Mouse (Mus musculus) G1E (cell line): ENCODE measurements around the gene Tnik. TPM values are rescaled to one million over a fixed set of nuclear protein-coding genes. Genes with fewer than 3 reads are reported as not detected.

Experiments
- ATAC-seq: 2 replicates; pipeline ENCODE4 v1.8.0; 2016; ENCODE audit warnings: mild to moderate bottlenecking; ENCODE audit not compliant: insufficient number of reproducible peaks, poor library complexity, low FRiP score, severe bottlenecking; ENCODE audit errors: extremely low read depth
- DNase-seq: peaks from one replicate; pipeline ENCODE4 v3.0.0; 2012; ENCODE audit warnings: low spot score
- H3K27me3 ChIP-seq: 2 replicates; pipeline ENCODE4 v1.6.1; 2012; ENCODE audit warnings: mild to moderate bottlenecking, low read length, inconsistent platforms; ENCODE audit not compliant: insufficient read depth
- H3K36me3 ChIP-seq: replicated peaks from 2 replicates; pipeline ENCODE3; 2012; ENCODE audit warnings: mild to moderate bottlenecking, inconsistent platforms
- H3K4me1 ChIP-seq: 2 replicates; pipeline ENCODE4 v1.6.1; 2012; ENCODE audit warnings: low read depth, low read length, inconsistent platforms, mixed read lengths; ENCODE audit not compliant: insufficient read depth
- H3K4me3 ChIP-seq: 2 replicates; pipeline ENCODE4 v1.5.1; 2012; ENCODE audit warnings: low read depth, mild to moderate bottlenecking, inconsistent platforms, low read length, moderate library complexity, mixed read lengths
- H3K9me3 ChIP-seq: replicated peaks from 2 replicates; pipeline ENCODE4 v1.6.1; 2012; ENCODE audit warnings: inconsistent platforms
- CTCF ChIP-seq: IDR thresholded peaks from 2 replicates; pipeline ENCODE4 v1.5.1; 2012; ENCODE audit warnings: low read depth, low read length, inconsistent platforms, mixed read lengths
- GATA1 ChIP-seq: IDR thresholded peaks from 2 replicates; pipeline ENCODE4 v1.6.1; 2012; ENCODE audit warnings: borderline replicate concordance, low read length, inconsistent platforms, mixed read lengths
- GATA2 ChIP-seq: IDR thresholded peaks from 2 replicates; pipeline ENCODE4 v1.6.1; 2012; ENCODE audit warnings: low read depth, low read length, inconsistent platforms, borderline replicate concordance
- POLR2AphosphoS5 ChIP-seq: IDR thresholded peaks from 2 replicates; pipeline ENCODE4 v1.6.1; 2012; ENCODE audit warnings: low read depth, low read length, inconsistent platforms; ENCODE audit not compliant: insufficient replicate concordance
- TAL1 ChIP-seq: conservative IDR thresholded peaks from 2 replicates; pipeline ENCODE4 v1.6.1; 2012; ENCODE audit warnings: low read depth, low read length, inconsistent platforms, mixed read lengths
- polyA plus RNA-seq: library from polyadenylated mRNA; stranded (reverse); fragments of >175 nt; gene quantifications from 2 replicates; pipeline ENCODE4 v1.2.3, GENCODE M21; 2012
- total RNA-seq, 2 experiments: library from RNA; stranded (forward) in 1 of 2; stranded (reverse) in 1 of 2; fragments of 200-1000 nt in 1 of 2; fragments of >200 nt in 1 of 2; fragmentation: Nextera tagmentation in 1 of 2; gene quantifications; 2 replicates each; pipeline ENCODE4 v1.2.3; 2014 to 2017

The Tnik gene
- total and polyA plus RNA-seq, 3 experiments: 0.69 to 4.6 (median 1.1) TPM

DNA sequence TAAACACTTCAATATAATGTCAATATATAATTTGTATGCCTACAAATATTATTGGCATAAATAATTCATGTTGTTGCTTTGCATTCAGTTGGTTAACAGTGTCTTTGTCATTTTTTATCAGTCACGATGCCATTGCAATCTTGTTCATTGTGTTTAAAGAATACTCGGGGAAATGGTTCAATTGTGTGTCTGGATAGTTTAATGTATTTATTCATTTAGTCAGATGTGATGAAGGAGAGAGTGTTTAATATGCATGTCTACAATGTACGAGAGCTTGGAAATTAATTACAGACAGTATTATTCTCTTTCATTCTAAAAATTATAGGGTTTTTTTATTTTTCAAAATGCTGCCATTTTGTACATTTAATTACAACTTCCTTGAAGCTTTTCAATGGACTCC lies 190.4 kb downstream of the Tnik start:
- DNase-seq (no peak), ATAC-seq (no peak)
- Histone ChIP-seq H3K27me3 (no peaks in the 10 kb centered on the region), H3K4me3 (no peak overlapping the region), H3K4me1 (no peaks in the 10 kb centered on the region), H3K9me3 (no peaks in the 10 kb centered on the region), H3K36me3 (no peaks in the 10 kb centered on the region)
- TF ChIP-seq GATA2 (no peak), GATA1 (no peak), CTCF (no peak), TAL1 (no peak), POLR2AphosphoS5 (no peak)

DNA sequence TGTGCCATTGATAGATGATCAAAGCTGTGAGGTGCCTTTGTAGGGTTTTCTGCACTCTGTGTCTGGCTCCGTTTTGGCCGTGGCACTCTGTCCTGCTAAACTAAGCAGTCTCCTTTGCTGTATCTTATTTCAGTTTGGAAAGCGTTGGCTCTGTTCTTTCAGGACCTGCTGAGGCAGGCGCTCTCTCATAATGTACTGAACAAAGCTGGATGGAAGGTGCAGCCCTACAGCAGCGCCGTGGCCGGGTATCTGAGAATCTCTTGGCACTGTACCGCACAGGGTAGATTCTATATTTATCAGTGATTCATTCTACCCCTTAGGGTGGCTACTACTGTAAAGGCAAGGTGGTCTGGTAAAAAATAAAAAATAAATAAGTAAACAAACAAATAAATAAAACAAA lies 193.8 kb downstream of the Tnik start:
- Histone ChIP-seq H3K4me1 (no peaks in the 10 kb centered on the region), H3K9me3 (no peaks in the 10 kb centered on the region), H3K36me3 (no peaks in the 10 kb centered on the region), H3K27me3 (no peaks in the 10 kb centered on the region), H3K4me3 (no peak overlapping the region)
- TF ChIP-seq GATA1: no peak
- no peak for TF ChIP-seq TAL1
- no peak for TF ChIP-seq GATA2
- TF ChIP-seq POLR2AphosphoS5: no peak
- TF ChIP-seq CTCF: no peak
- DNase-seq (no peak), ATAC-seq (no peak)

- DNase-seq (no peak), ATAC-seq (no peak)
- Histone ChIP-seq H3K27me3 (no peaks in the 10 kb centered on the region), H3K9me3 (no peaks in the 10 kb centered on the region), H3K36me3 (no peaks in the 10 kb centered on the region), H3K4me3 (no peak overlapping the region), H3K4me1 (no peaks in the 10 kb centered on the region)
- no peak for TF ChIP-seq GATA2
- no peak for TF ChIP-seq TAL1
- TF ChIP-seq GATA1: no peak
- TF ChIP-seq CTCF: no peak
- no peak for TF ChIP-seq POLR2AphosphoS5
Observed at GRCm38 (mm10) chr3:28457517-28457916, 194.5 kb downstream of the Tnik start.

GRCm38 (mm10) chr3:28466688-28467087 lies 203.7 kb downstream of the Tnik start:
- no peak for TF ChIP-seq POLR2AphosphoS5
- TF ChIP-seq CTCF: no peak
- no peak for TF ChIP-seq TAL1
- no peak for TF ChIP-seq GATA2
- TF ChIP-seq GATA1: no peak
- DNase-seq: no peak
- Histone ChIP-seq H3K27me3 (no peaks in the 10 kb centered on the region), H3K4me3 (no peak overlapping the region), H3K9me3 (no peaks in the 10 kb centered on the region), H3K36me3 (no peaks in the 10 kb centered on the region), H3K4me1 (no peaks in the 10 kb centered on the region)
- no peak for ATAC-seq

GRCm38 (mm10) chr3:28467148-28467754 lies 204.2 kb downstream of the Tnik start:
- no peak for ATAC-seq
- no peaks in the 10 kb centered on the region for H3K9me3 ChIP-seq
- no peaks in the 10 kb centered on the region for H3K27me3 ChIP-seq
- no peak for DNase-seq
- H3K36me3 ChIP-seq: no peaks in the 10 kb centered on the region
- no peaks in the 10 kb centered on the region for H3K4me1 ChIP-seq
- TF ChIP-seq GATA2: no peak
- no peak for TF ChIP-seq CTCF
- TF ChIP-seq POLR2AphosphoS5: no peak
- TF ChIP-seq TAL1: no peak
- no peak for TF ChIP-seq GATA1
- no peak overlapping the region for H3K4me3 ChIP-seq

GRCm38 (mm10) chr3:28467871-28468285 lies 204.9 kb downstream of the Tnik start:
- no peak for TF ChIP-seq CTCF
- no peak for TF ChIP-seq GATA2
- TF ChIP-seq POLR2AphosphoS5: no peak
- TF ChIP-seq GATA1: no peak
- TF ChIP-seq TAL1: no peak
- Histone ChIP-seq H3K9me3 (no peaks in the 10 kb centered on the region), H3K36me3 (no peaks in the 10 kb centered on the region), H3K27me3 (no peaks in the 10 kb centered on the region), H3K4me1 (no peaks in the 10 kb centered on the region), H3K4me3 (no peak overlapping the region)
- ATAC-seq (no peak), DNase-seq (no peak)
